Mouse (Mus musculus): ENCODE measurements around the gene Olfr1466.

The Olfr1466 gene

DNA sequence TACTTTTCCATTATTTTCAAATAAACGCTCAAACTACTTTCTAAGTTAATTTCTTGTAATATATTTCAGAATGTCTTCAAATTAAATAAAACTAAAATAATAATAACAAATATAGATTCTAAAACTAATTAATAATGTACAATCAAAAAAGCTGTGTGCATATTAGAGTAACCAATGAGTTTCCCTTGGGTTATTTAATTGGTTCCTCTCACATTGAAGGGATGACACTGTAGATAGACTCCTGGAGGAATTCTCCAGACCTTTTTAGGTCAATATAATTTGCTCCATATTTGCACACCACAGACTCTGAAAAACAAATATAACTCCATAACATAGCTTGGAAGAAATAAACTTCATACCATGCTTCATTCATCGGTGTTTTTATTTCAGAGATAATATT lies at the start of gene Olfr1466:
Olfr1466 (plus strand) TSS at position 301 of the 400 bp plus-strand sequence.
- ATAC-seq (ENCODE audit: low TSS enrichment) = no peak

DNA sequence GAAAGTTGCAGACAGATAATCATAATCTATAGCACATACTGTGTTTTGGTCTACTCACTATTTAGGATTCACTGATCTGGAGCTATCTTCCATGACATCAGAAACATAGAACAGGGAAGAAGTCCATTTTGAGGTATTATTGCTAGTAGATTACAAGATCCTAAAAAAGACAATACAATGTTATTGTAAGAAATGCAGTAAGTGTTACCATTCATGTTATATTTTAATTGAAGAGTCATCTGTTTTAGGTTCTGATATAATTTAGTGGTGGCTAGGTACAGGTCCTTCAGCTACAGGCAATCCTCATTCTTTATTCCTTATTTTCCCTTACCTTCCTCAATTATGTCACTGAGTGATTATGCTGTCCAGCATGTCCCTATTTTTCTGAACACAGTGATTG lies 23.2 kb upstream of the Olfr1466 start, which contains the start of gene Olfr1465:
Olfr1465 (minus strand) TSS at position 101 of the 400 bp plus-strand sequence.
- ATAC-seq (ENCODE audit: low TSS enrichment) = no peak

DNA sequence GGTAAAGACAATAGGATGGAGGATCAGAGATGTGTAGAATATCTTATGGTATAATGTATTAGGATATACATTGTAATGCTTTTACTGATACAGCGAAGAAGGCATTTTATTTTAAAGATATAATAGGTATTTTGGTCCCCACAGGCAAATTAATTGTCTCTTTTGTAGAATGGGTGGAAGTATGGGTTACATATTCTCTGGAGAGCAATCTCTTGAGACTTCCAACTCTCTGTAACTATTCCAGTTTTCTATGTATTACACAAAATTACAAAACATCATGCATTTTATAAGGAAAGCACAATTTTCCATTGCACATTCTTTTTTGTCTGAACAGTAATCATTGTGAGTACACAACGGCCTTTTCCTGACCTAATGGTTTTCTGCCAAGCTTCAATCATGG lies 23.3 kb downstream of the Olfr1466 start, which contains the start of gene Olfr1467:
Olfr1467 (plus strand) TSS at position 301 of the 400 bp plus-strand sequence.
- ATAC-seq (ENCODE audit: low TSS enrichment) = no peak

Data from frontal cortex, adult (tissue).